Mouse (Mus musculus) MEL (cell line): ENCODE measurements around the gene Rasgrp1. TPM values are rescaled to one million over a fixed set of nuclear protein-coding genes. Genes with fewer than 3 reads are reported as not detected.

Experiments used
- DNase-seq: peaks from one replicate; pipeline ENCODE4 v3.0.0; 2011; ENCODE audit warnings: low read depth, low spot score
- H3K27ac ChIP-seq: 2 replicates; pipeline ENCODE4 v1.5.1; 2012; ENCODE audit warnings: low read depth, mild to moderate bottlenecking, control low read depth, low read length, moderate library complexity; ENCODE audit not compliant: control insufficient read depth
- H3K27me3 ChIP-seq, 2 experiments: fragments of 150-350 bp in 1 of 2; sonication (generic) in 1 of 2; 2 replicates each; pipeline ENCODE4 v1.6.1; 2012; ENCODE audit warnings: low read length in 2 of 2, mild to moderate bottlenecking in 2 of 2, improper control_type of control experiment in 1 of 2, moderate library complexity in 1 of 2; ENCODE audit not compliant: insufficient read depth in 2 of 2, control insufficient read depth in 1 of 2
- H3K36me3 ChIP-seq, 2 experiments: 2 replicates each; pipeline ENCODE4 v1.6.1; 2012 to 2014; ENCODE audit warnings: low read length in 2 of 2, improper control_type of control experiment in 1 of 2, inconsistent platforms in 1 of 2, mild to moderate bottlenecking in 1 of 2; ENCODE audit not compliant: insufficient read depth in 2 of 2, control insufficient read depth in 1 of 2
- H3K4me1 ChIP-seq, 2 experiments: fragments of 150-350 bp in 1 of 2; sonication (generic) in 1 of 2; 2 replicates each; pipeline ENCODE4 v1.6.1; 2012; ENCODE audit warnings: low read length in 2 of 2, improper control_type of control experiment in 1 of 2, mild to moderate bottlenecking in 1 of 2; ENCODE audit not compliant: insufficient read depth in 2 of 2, control insufficient read depth in 1 of 2
- H3K4me3 ChIP-seq, 2 experiments: fragments of 150-350 bp in 1 of 2; sonication (generic) in 1 of 2; 2 replicates each; pipeline ENCODE4 v1.5.1; 2012; ENCODE audit warnings: low read depth in 2 of 2, low read length in 2 of 2, mild to moderate bottlenecking in 2 of 2, moderate library complexity in 2 of 2, control low read depth in 1 of 2, improper control_type of control experiment in 1 of 2; ENCODE audit not compliant: control insufficient read depth in 1 of 2, insufficient read depth in 1 of 2
- H3K79me2 ChIP-seq: 2 replicates; pipeline ENCODE4 v1.6.1; 2012; ENCODE audit warnings: mild to moderate bottlenecking, low read length, moderate library complexity; ENCODE audit not compliant: control insufficient read depth, poor library complexity, insufficient read depth
- H3K9ac ChIP-seq: 2 replicates; pipeline ENCODE4 v1.6.1; 2012; ENCODE audit warnings: low read depth, mild to moderate bottlenecking, control low read depth, low read length, moderate library complexity; ENCODE audit not compliant: control insufficient read depth, poor library complexity, severe bottlenecking
- H3K9me3 ChIP-seq: fragments of 150-350 bp; sonication (generic); replicated peaks from 2 replicates; pipeline ENCODE4 v1.6.1; 2012; ENCODE audit warnings: mild to moderate bottlenecking, low read length, improper control_type of control experiment, moderate library complexity; ENCODE audit not compliant: insufficient read depth
- BHLHE40 ChIP-seq: IDR thresholded peaks from 2 replicates; pipeline ENCODE4 v1.6.1; 2012; ENCODE audit warnings: low read depth, mild to moderate bottlenecking, inconsistent platforms, low read length, improper control_type of control experiment, borderline replicate concordance
- CTCF ChIP-seq, 3 experiments: IDR thresholded peaks in 2 of 3; conservative IDR thresholded peaks in 1 of 3; 2 replicates each; pipeline ENCODE4 v1.5.1; 2011 to 2012; ENCODE audit warnings: low read length in 3 of 3, low read depth in 2 of 3, mild to moderate bottlenecking in 2 of 3, improper control_type of control experiment in 1 of 3, inconsistent platforms in 1 of 3, mixed read lengths in 1 of 3, moderate library complexity in 1 of 3; ENCODE audit not compliant: control insufficient read depth in 1 of 3, insufficient read depth in 1 of 3, poor library complexity in 1 of 3, severe bottlenecking in 1 of 3
- EP300 ChIP-seq, 2 experiments: IDR thresholded peaks; 2 replicates each; pipeline ENCODE4 v1.6.1; 2011; ENCODE audit warnings: improper control_type of control experiment in 2 of 2, low read length in 2 of 2, low read depth in 1 of 2, mild to moderate bottlenecking in 1 of 2
- ETS1 ChIP-seq: IDR thresholded peaks from 2 replicates; pipeline ENCODE4 v1.6.1; 2012; ENCODE audit warnings: low read depth, mild to moderate bottlenecking, inconsistent platforms, low read length, improper control_type of control experiment, moderate library complexity
- GABPA ChIP-seq: IDR thresholded peaks from 2 replicates; pipeline ENCODE4 v1.6.1; 2012; ENCODE audit warnings: low read depth, mild to moderate bottlenecking, inconsistent platforms, low read length, improper control_type of control experiment, moderate library complexity
- HCFC1 ChIP-seq: IDR thresholded peaks from 2 replicates; pipeline ENCODE4 v1.6.1; 2012; ENCODE audit warnings: low read depth, mild to moderate bottlenecking, inconsistent platforms, low read length, improper control_type of control experiment, moderate library complexity
- KAT2A ChIP-seq: conservative IDR thresholded peaks from 2 replicates; pipeline ENCODE4 v1.6.1; 2012; ENCODE audit warnings: low read depth, low read length, improper control_type of control experiment, inconsistent platforms
- MAFK ChIP-seq: IDR thresholded peaks from 2 replicates; pipeline ENCODE4 v1.6.1; 2011; ENCODE audit warnings: low read depth, mild to moderate bottlenecking, low read length, improper control_type of control experiment, borderline replicate concordance
- MAX ChIP-seq: IDR thresholded peaks from 2 replicates; pipeline ENCODE4 v1.6.1; 2011; ENCODE audit warnings: low read length, improper control_type of control experiment
- MXI1 ChIP-seq: IDR thresholded peaks from 2 replicates; pipeline ENCODE4 v1.6.1; 2011; ENCODE audit warnings: mild to moderate bottlenecking, low read depth, low read length, improper control_type of control experiment
- MYC ChIP-seq: IDR thresholded peaks from 2 replicates; pipeline ENCODE4 v1.6.1; 2011; ENCODE audit warnings: low read depth, mild to moderate bottlenecking, low read length, improper control_type of control experiment, moderate library complexity
- POLR2A ChIP-seq, 2 experiments: IDR thresholded peaks; 2 replicates each; pipeline ENCODE4 v1.6.1; 2011 to 2012; ENCODE audit warnings: low read length in 2 of 2, mild to moderate bottlenecking in 2 of 2, control low read depth in 1 of 2, improper control_type of control experiment in 1 of 2, low read depth in 1 of 2, moderate library complexity in 1 of 2; ENCODE audit not compliant: control insufficient read depth in 1 of 2, insufficient read depth in 1 of 2, poor library complexity in 1 of 2
- POLR2AphosphoS2 ChIP-seq: IDR thresholded peaks from 2 replicates; pipeline ENCODE4 v1.6.1; 2011; ENCODE audit warnings: low read length, improper control_type of control experiment
- RAD21 ChIP-seq: IDR thresholded peaks from 2 replicates; pipeline ENCODE4 v1.6.1; 2011; ENCODE audit warnings: mild to moderate bottlenecking, low read depth, low read length, improper control_type of control experiment
- RCOR1 ChIP-seq: IDR thresholded peaks from 2 replicates; pipeline ENCODE4 v1.6.1; 2012; ENCODE audit warnings: low read depth, mild to moderate bottlenecking, inconsistent platforms, low read length, improper control_type of control experiment
- SIN3A ChIP-seq: IDR thresholded peaks from 2 replicates; pipeline ENCODE4 v1.6.1; 2012; ENCODE audit warnings: low read length, improper control_type of control experiment, inconsistent platforms
- SMC3 ChIP-seq: IDR thresholded peaks from 2 replicates; pipeline ENCODE4 v1.6.1; 2011; ENCODE audit warnings: low read depth, low read length, improper control_type of control experiment
- TAL1 ChIP-seq: IDR thresholded peaks from 2 replicates; pipeline ENCODE4 v1.6.1; 2012; ENCODE audit warnings: mild to moderate bottlenecking, inconsistent platforms, low read length, moderate library complexity, mixed read lengths
- TBP ChIP-seq: IDR thresholded peaks from 2 replicates; pipeline ENCODE4 v1.8.0; 2011; ENCODE audit warnings: low read depth, low read length, improper control_type of control experiment
- UBTF ChIP-seq: IDR thresholded peaks from 2 replicates; pipeline ENCODE4 v1.6.1; 2012; ENCODE audit warnings: low read depth, mild to moderate bottlenecking, inconsistent platforms, low read length, improper control_type of control experiment, moderate library complexity, borderline replicate concordance; ENCODE audit not compliant: insufficient read depth
- USF1 ChIP-seq: IDR thresholded peaks from 2 replicates; pipeline ENCODE4 v1.6.1; 2014; ENCODE audit warnings: low read depth, mild to moderate bottlenecking, inconsistent platforms, low read length, improper control_type of control experiment, moderate library complexity
- USF2 ChIP-seq, 2 experiments: IDR thresholded peaks; 2 replicates each; pipeline ENCODE4 v1.6.1; 2011 to 2012; ENCODE audit warnings: improper control_type of control experiment in 2 of 2, low read length in 2 of 2, borderline replicate concordance in 1 of 2, inconsistent platforms in 1 of 2, low read depth in 1 of 2, mild to moderate bottlenecking in 1 of 2; ENCODE audit not compliant: insufficient read depth in 1 of 2
- ZC3H11A ChIP-seq: IDR thresholded peaks from 2 replicates; pipeline ENCODE4 v1.6.1; 2012; ENCODE audit warnings: low read depth, mild to moderate bottlenecking, inconsistent platforms, low read length, improper control_type of control experiment
- ZKSCAN1 ChIP-seq: IDR thresholded peaks from 2 replicates; pipeline ENCODE4 v1.6.1; 2012; ENCODE audit warnings: low read depth, mild to moderate bottlenecking, inconsistent platforms, low read length, improper control_type of control experiment, moderate library complexity
- ZMIZ1 ChIP-seq: IDR thresholded peaks from 2 replicates; pipeline ENCODE4 v1.6.1; 2012; ENCODE audit warnings: low read depth, mild to moderate bottlenecking, inconsistent platforms, low read length, improper control_type of control experiment, moderate library complexity
- polyA plus RNA-seq, 2 experiments: library from polyadenylated mRNA; stranded (reverse) in 1 of 2; unstranded in 1 of 2; fragments of >175 nt in 1 of 2; fragments of >200 nt in 1 of 2; gene quantifications; 2 replicates each; pipeline versions ENCODE4 v1.2.1 to v1.2.4; 2012; ENCODE audit warnings: low replicate concordance in 2 of 2, low read depth in 1 of 2; ENCODE audit not compliant: insufficient read length in 2 of 2, insufficient read depth in 1 of 2, missing spikeins in 1 of 2
- total RNA-seq: library from RNA; depleted of rRNA; stranded (reverse); fragments of 300-350 nt; gene quantifications from 2 replicates; pipeline ENCODE4 v1.2.3, GENCODE M21; 2012

Gene Rasgrp1
- total and polyA plus RNA-seq, 3 experiments: not detected

- TF ChIP-seq USF1 (no peak), MYC (peak; percentile 35; the same call in 1 of the 2 replicates), MAFK (no peak), CTCF (IDR thresholded peaks at IDR 0.05 in 2 of 3, conservative IDR thresholded peaks at IDR 0.05 in 1 of 3; ENCODE audit: control insufficient read depth in 1 of 3, insufficient read depth in 1 of 3, low read depth in 2 of 3, low read length in 3 of 3, poor library complexity in 1 of 3, severe bottlenecking in 1 of 3) (peak; percentile 46 to 72 (median 56))
Observed at GRCm38 (mm10) chr2:117249255-117250000, 93.4 kb downstream of the Rasgrp1 start, which contains the start of gene Fam98b (continued).

DNA sequence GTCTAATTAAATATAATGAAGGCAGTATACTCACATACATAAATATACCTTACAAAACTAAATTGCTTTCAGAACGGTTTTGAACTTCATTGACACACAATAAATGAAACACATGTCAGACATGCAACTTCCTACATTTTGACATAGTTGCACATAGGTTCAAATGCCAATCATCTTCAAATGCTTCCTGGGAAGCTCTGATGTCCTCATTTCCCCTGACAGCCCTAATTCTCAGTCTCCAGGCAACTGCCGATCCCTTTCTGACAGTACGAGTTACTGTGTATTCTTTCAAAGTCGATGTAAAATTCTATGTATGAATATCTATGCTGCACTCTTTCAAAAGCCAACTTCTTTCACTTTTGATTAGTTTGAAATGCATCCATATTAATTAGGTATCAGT, 100.8 kb downstream of the Rasgrp1 start:
- H3K9me3 ChIP-seq: no peaks in the 10 kb centered on the region
- no peaks in the 10 kb centered on the region for H3K79me2 ChIP-seq
- H3K27me3 ChIP-seq: peaks cover 9 to 17% of the 10 kb centered on the region in 2 experiments
- no peak for TF ChIP-seq MAFK
- TF ChIP-seq GABPA: no peak
- no peak for TF ChIP-seq MXI1
- TF ChIP-seq TAL1: no peak
- no peak for TF ChIP-seq EP300 (IDR thresholded peaks at IDR 0.05; ENCODE audit: low read depth in 1 of 2, low read length in 2 of 2)
- TF ChIP-seq MAX: no peak
- no peak for TF ChIP-seq POLR2A (IDR thresholded peaks at IDR 0.05; ENCODE audit: control insufficient read depth in 1 of 2, insufficient read depth in 1 of 2, low read depth in 1 of 2, low read length in 2 of 2, poor library complexity in 1 of 2)
- no peak for TF ChIP-seq ZMIZ1
- no peak for TF ChIP-seq USF2 (IDR thresholded peaks at IDR 0.05; ENCODE audit: borderline replicate concordance in 1 of 2, insufficient read depth in 1 of 2, low read depth in 1 of 2, low read length in 2 of 2)
- no peak for TF ChIP-seq ETS1
- TF ChIP-seq SIN3A: no peak
- no peak for TF ChIP-seq SMC3
- TF ChIP-seq KAT2A: no peak
- no peak for TF ChIP-seq UBTF
- TF ChIP-seq TBP: no peak
- no peak overlapping the region for H3K27ac ChIP-seq
- H3K9ac ChIP-seq: no peak overlapping the region
- DNase-seq: no peak
- no peaks in the 10 kb centered on the region for H3K4me1 ChIP-seq
- H3K36me3 ChIP-seq: no peaks in the 10 kb centered on the region
- H3K4me3 ChIP-seq: no peak overlapping the region

DNA sequence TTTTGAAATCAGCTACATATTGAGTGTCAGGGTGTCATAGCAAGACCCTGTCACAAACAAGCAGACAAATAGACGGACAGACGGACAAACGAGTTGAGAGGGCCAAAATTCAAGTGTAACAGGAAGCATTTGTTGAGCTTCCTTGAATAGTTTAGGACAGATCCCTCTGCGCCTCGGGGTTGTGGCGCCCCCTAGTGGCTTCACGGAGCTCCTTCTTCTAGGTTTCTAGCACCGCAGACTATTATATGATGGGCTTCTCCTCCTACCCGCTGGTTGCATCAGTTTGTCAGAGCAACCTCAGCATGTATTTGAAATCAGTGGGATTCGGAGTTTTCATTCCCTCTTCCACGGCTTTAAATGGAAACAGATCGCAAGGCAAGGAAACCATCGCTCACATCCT, 111.5 kb downstream of the Rasgrp1 start:
- H3K36me3 ChIP-seq: no peaks in the 10 kb centered on the region
- peak overlapping the region; percentile 40; the same call in 1 of the 2 replicates for H3K9ac ChIP-seq
- no peak overlapping the region for H3K4me3 ChIP-seq
- H3K79me2 ChIP-seq: no peaks in the 10 kb centered on the region
- no peaks in the 10 kb centered on the region for H3K9me3 ChIP-seq
- peak; percentile 86 for DNase-seq
- no peaks in the 10 kb centered on the region for H3K4me1 ChIP-seq
- peaks cover 0 to 3% of the 10 kb centered on the region in 2 experiments; a peak in 3 of 4 replicates for H3K27me3 ChIP-seq
- TF ChIP-seq POLR2AphosphoS2: no peak
- no peak for TF ChIP-seq RCOR1
- TF ChIP-seq POLR2A (IDR thresholded peaks at IDR 0.05; ENCODE audit: control insufficient read depth in 1 of 2, insufficient read depth in 1 of 2, low read depth in 1 of 2, low read length in 2 of 2, poor library complexity in 1 of 2): no peak
- TF ChIP-seq ETS1: no peak
- no peak for TF ChIP-seq MAX
- no peak for TF ChIP-seq ZKSCAN1
- TF ChIP-seq ZC3H11A: peak; percentile 93
- peak; percentile 97 for TF ChIP-seq RAD21
- TF ChIP-seq TAL1: no peak
- no peak for TF ChIP-seq MAFK
- no peak for TF ChIP-seq HCFC1
- TF ChIP-seq SMC3: peak; percentile 97
- TF ChIP-seq CTCF (IDR thresholded peaks at IDR 0.05 in 2 of 3, conservative IDR thresholded peaks at IDR 0.05 in 1 of 3; ENCODE audit: control insufficient read depth in 1 of 3, insufficient read depth in 1 of 3, low read depth in 2 of 3, low read length in 3 of 3, poor library complexity in 1 of 3, severe bottlenecking in 1 of 3): peak; percentile 87 to 97 (median 96)
- no peak for TF ChIP-seq BHLHE40
- TF ChIP-seq KAT2A: no peak
- no peak overlapping the region for H3K27ac ChIP-seq
